Comparison of ENCODE assay signal across 18 mouse cellular contexts in genomic region chr12:70455226-70455625, GRCm38 (mm10). TPM values are rescaled to one million over a fixed set of nuclear protein-coding genes. Genes with fewer than 3 reads are reported as not detected.
DNase-seq lines count a peak whose midpoint lies in the region; ATAC-seq and TF ChIP-seq lines count a peak whose summit lies in the region.
"Had no signal": no experiment of that assay in that cellular context is flagged by ENCODE, and none has a peak within 500 bp of the region (broad histone marks: within the 10 kb centered on the region; RNA-seq: fewer than 3 reads in every experiment).

No protein-coding gene starts in this region.

- DNase-seq in heart, postnatal 14 days = no peak
- no peak for DNase-seq in midbrain, embryonic 10.5 days (ENCODE audit: low spot score)
- DNase-seq in liver, embryonic 14.5 days (ENCODE audit: low read depth in 3 of 3, low spot score in 3 of 3) = no peak
- DNase-seq in gastrocnemius, postnatal 14 days = no peak
- DNase-seq: adrenal gland, adult 2 months; cerebellum, adult 8-10 months; heart, adult 18-20 months; heart, postnatal 36 days; kidney, adult 18-20 months; kidney, postnatal 14 days; layer of hippocampus, adult 9-11 months; lung, postnatal 36 days; thymus, adult 2 months had no signal

- no peak for ATAC-seq in heart, embryonic 12.5 days (ENCODE audit: insufficient number of reproducible peaks, low FRiP score)
- ATAC-seq in midbrain, embryonic 12.5 days (ENCODE audit: low FRiP score, low read depth) = no peak
- ATAC-seq in liver, embryonic 14.5 days (ENCODE audit: insufficient read depth) = no peak
- ATAC-seq in neural tube, embryonic 15.5 days (ENCODE audit: low FRiP score) = no peak

- 0 out of 2 replicates have a peak overlapping the region, but pooled peaks have one; percentile 2 for H3K4me2 ChIP-seq in heart, embryonic 12.5 days
- H3K4me2 ChIP-seq in midbrain, embryonic 12.5 days (replicated peaks) = 0 out of 2 replicates have a peak overlapping the region, but pooled peaks have one; percentile 68
- peak overlapping the region; percentile 99 for H3K4me2 ChIP-seq in liver, embryonic 14.5 days (ENCODE audit: low read depth)
- H3K4me2 ChIP-seq in neural tube, embryonic 15.5 days = peak overlapping the region; percentile 77; the same call in 1 of the 2 replicates

- no peak overlapping the region for H3K27ac ChIP-seq in heart, embryonic 12.5 days (ENCODE audit: poor library complexity, severe bottlenecking)
- no peak overlapping the region for H3K27ac ChIP-seq in midbrain, embryonic 12.5 days (replicated peaks)
- H3K27ac ChIP-seq in midbrain, embryonic 10.5 days (replicated peaks) = no peak overlapping the region
- H3K27ac ChIP-seq in liver, embryonic 14.5 days = no peak overlapping the region
- no peak overlapping the region for H3K27ac ChIP-seq in neural tube, embryonic 15.5 days (replicated peaks)
- H3K27ac ChIP-seq: embryonic facial prominence, embryonic 15.5 days; limb, embryonic 15.5 days had no signal

- no peak overlapping the region for H3K9ac ChIP-seq in heart, embryonic 12.5 days
- no peak overlapping the region for H3K9ac ChIP-seq in midbrain, embryonic 12.5 days (replicated peaks)
- peak overlapping the region; percentile 92 for H3K9ac ChIP-seq in liver, embryonic 14.5 days (replicated peaks)
- no peak overlapping the region for H3K9ac ChIP-seq in neural tube, embryonic 15.5 days (replicated peaks)
- H3K9ac ChIP-seq: embryonic facial prominence, embryonic 15.5 days; limb, embryonic 15.5 days had no signal

- H3K27me3 ChIP-seq in heart, embryonic 12.5 days (replicated peaks) = no peaks in the 10 kb centered on the region
- 0 out of 2 replicates have a peak, but pooled peaks cover 3% of the 10 kb centered on the region for H3K27me3 ChIP-seq in midbrain, embryonic 12.5 days
- no peaks in the 10 kb centered on the region for H3K27me3 ChIP-seq in midbrain, embryonic 10.5 days (ENCODE audit: low read depth, poor library complexity, severe bottlenecking)
- H3K27me3 ChIP-seq in liver, embryonic 14.5 days (ENCODE audit: control insufficient read depth, insufficient read depth, low read length) = no peaks in the 10 kb centered on the region
- H3K27me3 ChIP-seq in neural tube, embryonic 15.5 days (replicated peaks) = no peaks in the 10 kb centered on the region
- H3K27me3 ChIP-seq: embryonic facial prominence, embryonic 15.5 days; limb, embryonic 15.5 days had no signal

- 91% methylated on average over 8 of the region's 8 CpGs for WGBS in heart, embryonic 12.5 days
- WGBS in midbrain, embryonic 12.5 days = 94% methylated on average over 8 of the region's 8 CpGs
- WGBS in midbrain, embryonic 10.5 days = 93% methylated on average over 8 of the region's 8 CpGs
- 88% methylated on average over 8 of the region's 8 CpGs for WGBS in liver, embryonic 14.5 days (ENCODE audit: insufficient replicate concordance)
- WGBS in neural tube, embryonic 15.5 days = 95% methylated on average over 8 of the region's 8 CpGs

- H3K36me3 ChIP-seq in heart, embryonic 12.5 days = peaks cover 26% of the 10 kb centered on the region
- peaks cover 23% of the 10 kb centered on the region for H3K36me3 ChIP-seq in midbrain, embryonic 12.5 days
- peaks cover 41% of the 10 kb centered on the region for H3K36me3 ChIP-seq in midbrain, embryonic 10.5 days
- peaks cover 41% of the 10 kb centered on the region for H3K36me3 ChIP-seq in liver, embryonic 14.5 days (replicated peaks; ENCODE audit: control insufficient read depth, insufficient read depth, low read depth)
- peaks cover 24% of the 10 kb centered on the region for H3K36me3 ChIP-seq in neural tube, embryonic 15.5 days

- H3K9me3 ChIP-seq in heart, embryonic 12.5 days (replicated peaks) = no peaks in the 10 kb centered on the region
- no peaks in the 10 kb centered on the region for H3K9me3 ChIP-seq in midbrain, embryonic 12.5 days
- no peaks in the 10 kb centered on the region; the same call in 1 of the 2 replicates for H3K9me3 ChIP-seq in midbrain, embryonic 10.5 days (replicated peaks)
- no peaks in the 10 kb centered on the region for H3K9me3 ChIP-seq in liver, embryonic 14.5 days (ENCODE audit: control insufficient read depth, low read length)
- no peaks in the 10 kb centered on the region for H3K9me3 ChIP-seq in neural tube, embryonic 15.5 days (replicated peaks)
- H3K9me3 ChIP-seq: embryonic facial prominence, embryonic 15.5 days; limb, embryonic 15.5 days had no signal

- no peak overlapping the region for H3K4me3 ChIP-seq in heart, embryonic 12.5 days
- H3K4me3 ChIP-seq in midbrain, embryonic 12.5 days = no peak overlapping the region
- H3K4me3 ChIP-seq in midbrain, embryonic 10.5 days = no peak overlapping the region
- peak overlapping the region in 1 of 2 experiments; percentile 82; a peak in 2 of 4 replicates for H3K4me3 ChIP-seq in liver, embryonic 14.5 days (ENCODE audit: insufficient read depth in 1 of 2, low read depth in 2 of 2, low read length in 2 of 2)
- no peak overlapping the region for H3K4me3 ChIP-seq in neural tube, embryonic 15.5 days (replicated peaks)
- H3K4me3 ChIP-seq: embryonic facial prominence, embryonic 15.5 days; limb, embryonic 15.5 days had no signal

- intact Hi-C loops in heart, postnatal 14 days (cut with DNase I) = no loop called here
- intact Hi-C loops in gastrocnemius, postnatal 14 days (cut with DNase I; ENCODE audit: low total_unique reads) = no loop called here

- no peak for TF ChIP-seq CTCF in liver, embryonic 14.5 days (IDR thresholded peaks at IDR 0.05; ENCODE audit: low read depth)

- H3K4me1 ChIP-seq in heart, embryonic 12.5 days (replicated peaks) = peaks cover 16% of the 10 kb centered on the region
- peaks cover 23% of the 10 kb centered on the region for H3K4me1 ChIP-seq in midbrain, embryonic 12.5 days
- peaks cover 28% of the 10 kb centered on the region for H3K4me1 ChIP-seq in midbrain, embryonic 10.5 days
- peaks cover 30 to 32% of the 10 kb centered on the region in 2 experiments for H3K4me1 ChIP-seq in liver, embryonic 14.5 days (replicated peaks; ENCODE audit: control insufficient read depth in 2 of 2, insufficient read depth in 2 of 2, low read length in 1 of 2)
- H3K4me1 ChIP-seq in neural tube, embryonic 15.5 days = peaks cover 27% of the 10 kb centered on the region

- no peak for TF ChIP-seq EP300 in liver, embryonic 14.5 days (IDR thresholded peaks at IDR 0.05; ENCODE audit: low read depth)

RNA-seq across cellular contexts. Expression of gene Tmx1, which starts 2.3 kb away (rescaled TPM):
- polyA plus RNA-seq in heart, embryonic 12.5 days (2016; fragmentation: Nextera tagmentation; extraction: Ambion mirVana) = 87.6 and 92.4 TPM in 2 replicates
- 10 to 100 TPM; 55.1 to 56.9 TPM for total RNA-seq in heart, postnatal 14 days (2021)
- 124 and 134 TPM in 2 replicates for polyA plus RNA-seq in midbrain, embryonic 12.5 days (2016; fragmentation: Nextera tagmentation; extraction: Ambion mirVana)
- 141 and 143 TPM in 2 replicates for polyA plus RNA-seq in midbrain, embryonic 10.5 days (2016; fragmentation: Nextera tagmentation; extraction: Ambion mirVana)
- polyA plus RNA-seq in liver, embryonic 14.5 days (2012; rRNA removed) = 19.7 and 32.9 TPM in 2 replicates
- polyA plus RNA-seq in liver, embryonic 14.5 days (2014; fragmentation: Nextera tagmentation; extraction: Ambion mirVana) = 86.2 and 87.8 TPM in 2 replicates
- 141 and 148 TPM in 2 replicates for polyA plus RNA-seq in neural tube, embryonic 15.5 days (2015; fragmentation: Nextera tagmentation; extraction: Ambion mirVana)
- total RNA-seq in gastrocnemius, postnatal 14 days (2021) = 1 to 10 TPM; 9.9 to 10.0 TPM

Comparison
In these comparisons a context has a peak if more than half of its experiments do, and no peak if none do; other contexts are left out.
1. H3K4me2 ChIP-seq: peak in every context shown above with its lines; median percentile 99 in liver, embryonic 14.5 days; 77 in neural tube, embryonic 15.5 days; 68 in midbrain, embryonic 12.5 days; 2 in heart, embryonic 12.5 days.